Mouse (Mus musculus) hindbrain, embryonic 13.5 days (tissue): ENCODE data around the gene Baiap2. TPM values are rescaled to one million over a fixed set of nuclear protein-coding genes. Genes with fewer than 3 reads are reported as not detected.

Experiments used
- microRNA counts: library from miRNA; unstranded; fragments of <30 nt; microRNA quantifications from one replicate; lab custom pipeline; 2016
- microRNA-seq: library from miRNA; unstranded; fragments of <30 nt; microRNA quantifications from one replicate; pipeline ENCODE4, GENCODE M21; 2016
- polyA plus RNA-seq: library from polyadenylated mRNA; unstranded; fragments of >200 nt; fragmentation: Nextera tagmentation; extraction: Ambion mirVana; gene quantifications from 2 replicates; pipeline ENCODE4 v1.2.1, GENCODE M21; 2015

Gene Baiap2
- polyA plus RNA-seq, 1 experiment from 2014 or later: 10.0 TPM

MicroRNA genes within 50 kb of the gene (microRNA counts, 519-probe panel; counts per million panel counts)
- microRNA mmu-miR-338-3p (lab: Ali Mortazavi, UCI): 3,273 counts per million, percentile 40 among the panel's probes with 10 or more counts
- microRNA mmu-miR-338-5p (lab: Ali Mortazavi, UCI): 51.3 counts per million

Small RNA genes lying within 50 kb of the gene (microRNA-seq; reads per million reads assigned to microRNA genes)
- not detected for gene Mir3065
- not detected for gene Mir338

Other genes with a start within 250 kb of the Baiap2 start
- 100 and 103 TPM in 2 replicates for gene Chmp6, start 29.3 kb upstream of the Baiap2 start, polyA plus RNA-seq
- 24.1 and 24.3 TPM in 2 replicates for gene Aatk, start 104.4 kb downstream of the Baiap2 start, polyA plus RNA-seq
- gene Cep131, start 144.1 kb downstream of the Baiap2 start, polyA plus RNA-seq: 23.2 and 26.7 TPM in 2 replicates
- gene Tepsin, start 156.0 kb downstream of the Baiap2 start, polyA plus RNA-seq: 19.3 and 19.8 TPM in 2 replicates
- gene Ndufaf8, start 156.2 kb downstream of the Baiap2 start, polyA plus RNA-seq: 52.7 and 57.0 TPM in 2 replicates
- 110 and 115 TPM in 2 replicates for gene Slc38a10, start 208.6 kb downstream of the Baiap2 start, polyA plus RNA-seq